Mouse (Mus musculus) ovary, adult 2 months (tissue): ENCODE measurements around the gene Prkd3. TPM values are rescaled to one million over a fixed set of nuclear protein-coding genes. Genes with fewer than 3 reads are reported as not detected.

ENCODE experiments used
- polyA plus RNA-seq: library from polyadenylated mRNA; depleted of rRNA; stranded (reverse); fragments of >200 nt; gene quantifications from 2 replicates; pipeline ENCODE4 v1.2.3, GENCODE M21; 2012; rRNA removed

The Prkd3 gene
- polyA plus RNA-seq, result 10.9 and 15.1 TPM in 2 replicates

GRCm38 (mm10) chr17:79020208-79020983, at the start of gene Prkd3:
Prkd3 (minus strand) TSS chr17:79020816.

GRCm38 (mm10) chr17:79051606-79052005, 31.0 kb upstream of the Prkd3 start, which contains the start of gene Qpct:
Qpct (plus strand) TSS chr17:79051906.

GRCm38 (mm10) chr17:78936466-78937228, 84.0 kb downstream of the Prkd3 start, which contains the start of the genes Cebpz and Ndufaf7:
Cebpz (minus strand) TSS chr17:78937066.
Ndufaf7 (plus strand) TSS chr17:78937136.

GRCm38 (mm10) chr17:78916369-78916813, 104.2 kb downstream of the Prkd3 start, which contains the start of gene Cebpzos:
Cebpzos (plus strand) TSS chr17:78916500.

GRCm38 (mm10) chr17:78906892-78907291, 113.7 kb downstream of the Prkd3 start, which contains the start of gene Sult6b1:
Sult6b1 (minus strand) TSS chr17:78906992.

Other genes with a start within 250 kb of the Prkd3 start
- 14.0 and 19.8 TPM in 2 replicates for gene Heatr5b, start 185.5 kb downstream of the Prkd3 start, polyA plus RNA-seq
- 9.9 and 13.1 TPM in 2 replicates for gene Gpatch11, start 185.2 kb downstream of the Prkd3 start, polyA plus RNA-seq
- gene Eif2ak2, start 138.2 kb downstream of the Prkd3 start, polyA plus RNA-seq, result 2.1 and 4.4 TPM in 2 replicates
- not detected in 2 replicates for gene Sult6b1, start 113.8 kb downstream of the Prkd3 start, polyA plus RNA-seq
- 2.3 and 3.0 TPM in 2 replicates for gene Cebpzos, start 104.3 kb downstream of the Prkd3 start, polyA plus RNA-seq
- 2.4 and 4.0 TPM in 2 replicates for gene Cebpz, start 83.8 kb downstream of the Prkd3 start, polyA plus RNA-seq
- 7.2 and 8.2 TPM in 2 replicates for gene Ndufaf7, start 83.7 kb downstream of the Prkd3 start, polyA plus RNA-seq
- 5.1 and 7.4 TPM in 2 replicates for gene Qpct, start 31.1 kb upstream of the Prkd3 start, polyA plus RNA-seq